Mouse (Mus musculus): ENCODE data around the gene Vegfd.

GRCm38 (mm10) chrX:164373081-164373480 lies at the start of gene Vegfd:
- TF ChIP-seq CTCF (IDR thresholded peaks at IDR 0.05; ENCODE audit: insufficient read depth, low read length) (no peak), POLR2A (IDR thresholded peaks at IDR 0.05; ENCODE audit: borderline replicate concordance, extremely low read depth, low read depth, low read length) (no peak)

All from lung, adult 2 months (tissue).